Mouse (Mus musculus): ENCODE data around the gene Insl6. TPM values are rescaled to one million over a fixed set of nuclear protein-coding genes. Genes with fewer than 3 reads are reported as not detected.
A peak's percentile ranks its signal among the peaks of the same experiment; 100 is the strongest.

The Insl6 gene
- polyA plus RNA-seq, 1 experiment from 2014 or later: 8.0 TPM

DNA sequence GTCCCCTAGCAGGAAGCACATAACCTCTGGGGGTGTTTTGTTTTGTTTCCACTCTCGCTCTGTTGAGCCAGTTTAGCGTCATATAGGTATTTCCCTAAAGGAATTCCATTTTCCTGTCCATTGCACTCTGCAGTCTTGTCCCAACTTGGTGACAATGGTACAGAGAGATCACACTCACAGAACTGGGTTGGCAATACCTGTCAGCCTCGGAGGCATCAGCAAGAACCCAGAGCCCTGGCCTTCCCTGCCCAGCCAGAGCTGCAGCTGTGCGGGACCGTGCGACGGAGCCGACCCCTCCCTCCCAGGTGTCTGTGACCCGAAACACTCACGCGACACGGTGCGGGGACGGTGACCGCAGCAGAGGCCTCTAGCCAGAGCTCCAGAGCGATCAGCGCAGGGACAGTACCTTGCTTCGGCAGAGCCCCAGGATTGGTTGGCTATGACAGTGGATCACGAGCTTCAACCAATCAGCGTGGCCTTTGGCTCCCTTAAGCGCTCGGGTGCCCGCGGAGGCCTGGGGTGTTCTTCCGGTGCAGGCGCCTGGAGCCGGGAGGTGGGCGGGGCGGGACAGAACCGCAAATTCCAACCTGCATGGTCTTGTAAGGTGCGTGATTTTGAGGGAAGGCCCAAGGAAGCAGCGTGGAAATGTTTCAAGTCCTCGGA, 36.4 kb upstream of the Insl6 start:
- Histone ChIP-seq H3K27ac (ENCODE audit: low read depth, low read length) (no peak overlapping the region), H3K4me3 (ENCODE audit: low read depth, low read length) (peak overlapping the region; percentile 59), H3K4me1 (ENCODE audit: control insufficient read depth, insufficient read depth, low read length) (peaks cover 6% of the 10 kb centered on the region; the same call in 1 of the 2 replicates), H3K27me3 (ENCODE audit: control insufficient read depth, insufficient read depth, low read length) (no peaks in the 10 kb centered on the region; the same call in 1 of the 2 replicates), H3K36me3 (ENCODE audit: control insufficient read depth, insufficient read depth, low read length) (no peaks in the 10 kb centered on the region), H3K9ac (ENCODE audit: low read length) (peak overlapping the region; percentile 77), H3K9me3 (ENCODE audit: control insufficient read depth, low read length) (no peaks in the 10 kb centered on the region), H3K4me2 (peak overlapping the region; percentile 78)
- DNase-seq (ENCODE audit: low spot score, missing footprints) (peak; percentile 96), ATAC-seq (ENCODE audit: low FRiP score) (peak; percentile 100)
- WGBS: 2% methylated on average over 33 of the region's 33 CpGs

DNA sequence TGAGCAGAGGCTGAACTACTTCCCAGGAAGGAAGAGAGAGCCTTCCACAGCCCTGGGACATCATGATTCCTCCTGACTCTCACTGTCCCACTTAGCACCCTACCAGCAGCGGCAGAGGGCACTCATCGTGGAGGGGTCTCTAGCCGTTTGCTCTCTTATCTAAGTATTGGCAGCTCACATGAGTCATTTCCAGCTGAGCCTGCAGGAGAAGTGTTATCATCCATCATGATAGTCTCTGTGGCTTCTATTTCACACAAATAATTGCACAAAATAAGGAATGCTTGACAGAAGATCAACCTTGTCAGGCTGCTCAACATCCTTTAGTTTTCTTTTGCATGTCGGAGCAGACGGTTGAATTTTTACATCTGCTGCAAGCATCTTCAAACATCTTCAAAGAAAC, 35.1 kb upstream of the Insl6 start:
- peak; percentile 51 for DNase-seq (ENCODE audit: low spot score, missing footprints)
- 82% methylated on average over 5 of the region's 5 CpGs for WGBS
- H3K4me1 ChIP-seq (ENCODE audit: control insufficient read depth, insufficient read depth, low read length): peaks cover 6% of the 10 kb centered on the region; the same call in 1 of the 2 replicates
- H3K36me3 ChIP-seq (ENCODE audit: control insufficient read depth, insufficient read depth, low read length): no peaks in the 10 kb centered on the region
- no peaks in the 10 kb centered on the region for H3K9me3 ChIP-seq (ENCODE audit: control insufficient read depth, low read length)
- H3K4me2 ChIP-seq: no peak overlapping the region
- no peak overlapping the region for H3K9ac ChIP-seq (ENCODE audit: low read length)
- no peak overlapping the region for H3K4me3 ChIP-seq (ENCODE audit: low read depth, low read length)
- H3K27ac ChIP-seq (ENCODE audit: low read depth, low read length): no peak overlapping the region
- ATAC-seq (ENCODE audit: low FRiP score): no peak
- H3K27me3 ChIP-seq (ENCODE audit: control insufficient read depth, insufficient read depth, low read length): no peaks in the 10 kb centered on the region; the same call in 1 of the 2 replicates

DNA sequence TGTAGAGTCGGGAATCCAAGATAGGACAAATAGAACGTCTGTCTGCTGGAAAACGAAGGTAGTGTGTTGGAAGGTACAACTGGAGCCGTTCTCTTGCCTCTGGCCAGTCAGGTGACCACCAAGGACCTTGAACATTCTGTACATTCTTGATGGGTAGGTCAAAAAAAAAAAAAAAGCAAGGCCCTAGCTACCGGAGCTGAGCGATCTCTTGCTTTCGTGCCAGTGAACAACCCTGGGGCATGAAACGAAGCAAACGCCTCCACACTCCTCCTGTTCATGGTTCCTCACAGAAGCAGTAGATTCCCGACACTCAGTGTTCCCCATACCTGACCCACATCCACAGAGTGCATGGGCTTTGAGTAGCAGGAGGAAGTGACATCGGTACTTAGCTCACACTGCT, 31.1 kb upstream of the Insl6 start:
- H3K36me3 ChIP-seq (ENCODE audit: control insufficient read depth, insufficient read depth, low read length): no peaks in the 10 kb centered on the region
- no peak overlapping the region for H3K27ac ChIP-seq (ENCODE audit: low read depth, low read length)
- H3K4me1 ChIP-seq (ENCODE audit: control insufficient read depth, insufficient read depth, low read length): peaks cover 3% of the 10 kb centered on the region; the same call in 1 of the 2 replicates
- no peak overlapping the region for H3K9ac ChIP-seq (ENCODE audit: low read length)
- DNase-seq (ENCODE audit: low spot score, missing footprints): no peak
- WGBS: 88% methylated on average over 11 of the region's 11 CpGs
- H3K9me3 ChIP-seq (ENCODE audit: control insufficient read depth, low read length): no peaks in the 10 kb centered on the region
- no peak overlapping the region for H3K4me3 ChIP-seq (ENCODE audit: low read depth, low read length)
- no peak for ATAC-seq (ENCODE audit: low FRiP score)
- no peak overlapping the region for H3K4me2 ChIP-seq
- H3K27me3 ChIP-seq (ENCODE audit: control insufficient read depth, insufficient read depth, low read length): no peaks in the 10 kb centered on the region

DNA sequence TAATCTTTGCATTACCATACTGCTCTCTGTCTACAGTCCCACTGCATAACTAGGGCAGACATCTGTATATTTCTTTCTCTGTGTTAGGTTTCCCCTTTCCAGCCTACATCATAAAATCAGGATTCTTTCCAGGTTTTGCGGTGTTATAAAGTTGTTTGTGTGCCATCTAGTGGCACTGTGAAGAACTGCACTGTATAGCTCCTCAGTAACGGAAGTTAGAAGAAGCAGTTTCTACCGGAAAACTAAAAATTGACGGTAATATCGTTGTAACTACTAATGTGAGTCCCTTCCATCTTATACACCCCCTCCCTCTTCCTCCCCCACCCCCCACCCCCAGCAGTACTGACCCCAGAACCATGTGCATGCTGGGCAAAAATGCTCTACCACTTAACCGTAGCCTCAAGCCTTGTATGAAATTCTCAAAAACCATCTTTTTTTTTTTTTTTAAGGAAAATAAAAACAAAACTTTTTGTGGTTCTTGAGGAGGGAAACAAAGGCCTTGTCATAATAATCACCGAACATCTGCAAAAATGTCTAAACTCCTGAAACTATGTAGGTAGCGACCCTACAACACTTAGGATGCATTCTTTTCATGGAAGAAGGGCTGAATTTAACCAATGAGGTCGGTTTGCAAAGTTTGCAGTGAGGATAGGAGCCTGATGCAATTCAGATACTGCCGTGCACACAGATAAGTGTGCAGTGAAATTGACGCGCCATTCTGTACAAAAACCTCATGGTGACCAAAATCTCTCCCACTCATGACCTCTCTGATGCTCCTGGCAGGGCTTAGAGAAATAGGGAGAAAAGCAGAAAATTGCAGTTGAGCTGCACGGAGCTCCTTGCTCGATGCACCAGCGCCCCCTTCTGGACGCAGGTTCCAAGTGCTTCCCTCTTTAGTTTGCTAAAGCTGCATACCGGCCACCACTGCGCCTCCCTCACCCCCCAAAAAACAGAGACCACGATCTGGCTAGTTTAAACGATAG, 30.0 kb upstream of the Insl6 start:
- no peaks in the 10 kb centered on the region for H3K36me3 ChIP-seq (ENCODE audit: control insufficient read depth, insufficient read depth, low read length)
- H3K4me1 ChIP-seq (ENCODE audit: control insufficient read depth, insufficient read depth, low read length): peaks cover 3% of the 10 kb centered on the region; the same call in 1 of the 2 replicates
- ATAC-seq (ENCODE audit: low FRiP score) (peak; percentile 62; the same call in 1 of the 2 replicates), DNase-seq (ENCODE audit: low spot score, missing footprints) (peak; percentile 98)
- H3K27ac ChIP-seq (ENCODE audit: low read depth, low read length): no peak overlapping the region
- H3K4me3 ChIP-seq (ENCODE audit: low read depth, low read length): peak overlapping the region; percentile 23; the same call in 1 of the 2 replicates
- WGBS: 3% methylated on average over 20 of the region's 20 CpGs
- H3K27me3 ChIP-seq (ENCODE audit: control insufficient read depth, insufficient read depth, low read length): no peaks in the 10 kb centered on the region
- peak overlapping the region; percentile 32; the same call in 1 of the 2 replicates for H3K9ac ChIP-seq (ENCODE audit: low read length)
- H3K4me2 ChIP-seq: peak overlapping the region; percentile 59
- H3K9me3 ChIP-seq (ENCODE audit: control insufficient read depth, low read length): no peaks in the 10 kb centered on the region

DNA sequence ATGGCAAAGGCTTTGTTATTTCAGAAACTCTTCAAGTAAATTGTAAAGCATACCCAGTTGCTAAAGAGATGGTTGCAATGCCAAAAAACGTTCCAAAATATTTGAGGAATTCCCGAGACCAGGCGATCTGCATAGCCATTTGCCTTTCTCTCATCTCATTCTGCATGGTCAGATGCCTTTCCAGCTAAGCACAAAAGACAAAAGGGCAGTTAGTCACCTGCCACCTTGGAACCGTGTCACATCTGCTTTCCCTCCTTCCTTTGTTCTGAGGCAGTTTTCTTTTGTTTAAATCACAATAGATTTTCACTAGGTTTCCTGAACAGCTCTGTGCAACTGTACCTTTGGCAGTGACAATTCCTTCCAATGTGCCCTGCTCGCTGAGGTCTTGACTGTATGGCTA, 25.8 kb upstream of the Insl6 start:
- H3K4me2 ChIP-seq: no peak overlapping the region
- WGBS: 57% methylated on average over 5 of the region's 5 CpGs
- peak; percentile 72 for DNase-seq (ENCODE audit: low spot score, missing footprints)
- H3K27me3 ChIP-seq (ENCODE audit: control insufficient read depth, insufficient read depth, low read length): no peaks in the 10 kb centered on the region
- H3K9me3 ChIP-seq (ENCODE audit: control insufficient read depth, low read length): no peaks in the 10 kb centered on the region
- peaks cover 3% of the 10 kb centered on the region; the same call in 1 of the 2 replicates for H3K4me1 ChIP-seq (ENCODE audit: control insufficient read depth, insufficient read depth, low read length)
- no peak overlapping the region for H3K4me3 ChIP-seq (ENCODE audit: low read depth, low read length)
- H3K9ac ChIP-seq (ENCODE audit: low read length): no peak overlapping the region
- H3K36me3 ChIP-seq (ENCODE audit: control insufficient read depth, insufficient read depth, low read length): no peaks in the 10 kb centered on the region
- ATAC-seq (ENCODE audit: low FRiP score): no peak
- H3K27ac ChIP-seq (ENCODE audit: low read depth, low read length): no peak overlapping the region

DNA sequence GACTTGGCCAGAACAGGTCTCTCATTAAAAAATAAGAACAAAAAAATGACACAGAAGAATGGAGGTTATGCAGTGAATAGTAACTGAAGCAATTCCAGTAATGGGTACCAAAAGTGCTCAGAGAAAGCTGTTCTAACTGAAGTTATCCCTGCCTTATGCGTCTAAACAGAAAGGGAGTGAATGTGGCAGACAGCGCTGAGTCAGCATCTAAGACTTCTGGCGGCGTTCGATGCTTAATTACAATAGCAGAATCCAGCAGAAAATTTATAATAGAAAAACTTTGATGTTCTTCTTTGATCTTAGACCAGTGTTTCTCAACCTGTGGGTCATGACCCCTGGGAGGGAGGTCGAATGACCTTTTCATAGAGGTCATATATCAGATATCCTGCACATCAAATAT, 20.5 kb upstream of the Insl6 start:
- DNase-seq (ENCODE audit: low spot score, missing footprints): no peak
- Histone ChIP-seq H3K36me3 (ENCODE audit: control insufficient read depth, insufficient read depth, low read length) (no peaks in the 10 kb centered on the region), H3K27me3 (ENCODE audit: control insufficient read depth, insufficient read depth, low read length) (no peaks in the 10 kb centered on the region), H3K27ac (ENCODE audit: low read depth, low read length) (no peak overlapping the region), H3K4me3 (ENCODE audit: low read depth, low read length) (no peak overlapping the region), H3K4me1 (ENCODE audit: control insufficient read depth, insufficient read depth, low read length) (no peaks in the 10 kb centered on the region), H3K9ac (ENCODE audit: low read length) (no peak overlapping the region), H3K9me3 (ENCODE audit: control insufficient read depth, low read length) (no peaks in the 10 kb centered on the region), H3K4me2 (no peak overlapping the region)
- WGBS: 89% methylated on average over 6 of the region's 6 CpGs
- ATAC-seq (ENCODE audit: low FRiP score): no peak

DNA sequence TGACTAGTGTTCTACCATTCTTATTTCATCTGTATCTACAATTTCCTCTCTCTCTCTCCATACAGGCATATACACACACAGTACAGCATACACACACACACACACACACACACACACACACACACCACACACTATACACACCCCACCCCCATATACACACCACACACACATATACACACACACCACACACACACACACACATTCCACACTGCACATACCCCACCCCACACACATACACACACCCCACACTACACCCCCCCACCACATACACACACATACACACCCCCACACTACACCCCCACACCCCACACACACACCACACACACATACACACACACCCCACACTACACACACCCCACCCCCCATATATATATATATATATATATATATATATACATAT, 19.7 kb upstream of the Insl6 start:
- H3K4me1 ChIP-seq (ENCODE audit: control insufficient read depth, insufficient read depth, low read length): no peaks in the 10 kb centered on the region
- H3K9me3 ChIP-seq (ENCODE audit: control insufficient read depth, low read length): no peaks in the 10 kb centered on the region
- H3K27ac ChIP-seq (ENCODE audit: low read depth, low read length): no peak overlapping the region
- H3K9ac ChIP-seq (ENCODE audit: low read length): no peak overlapping the region
- H3K4me3 ChIP-seq (ENCODE audit: low read depth, low read length): no peak overlapping the region
- H3K36me3 ChIP-seq (ENCODE audit: control insufficient read depth, insufficient read depth, low read length): no peaks in the 10 kb centered on the region
- DNase-seq (ENCODE audit: low spot score, missing footprints) (no peak), ATAC-seq (ENCODE audit: low FRiP score) (no peak)
- no peaks in the 10 kb centered on the region for H3K27me3 ChIP-seq (ENCODE audit: control insufficient read depth, insufficient read depth, low read length)
- H3K4me2 ChIP-seq: no peak overlapping the region

DNA sequence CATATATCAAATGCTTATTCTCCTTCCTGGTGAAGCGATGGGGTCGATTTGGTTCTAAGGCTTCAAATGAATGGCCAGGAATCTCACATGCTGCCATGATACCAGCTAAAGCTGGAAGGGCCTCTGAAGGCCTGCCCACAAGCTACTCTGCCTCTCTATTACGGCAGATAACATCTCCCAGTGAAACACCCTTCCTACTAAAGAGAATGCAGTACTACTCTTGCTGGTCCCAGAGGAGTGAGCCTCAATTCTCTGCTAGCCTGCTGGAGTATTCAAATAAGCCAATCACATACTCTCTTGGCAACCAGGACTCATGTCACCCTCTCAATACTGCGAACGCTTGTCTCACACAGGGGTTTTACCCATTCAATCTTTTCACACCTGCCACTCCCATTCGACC, 17.1 kb upstream of the Insl6 start:
- H3K4me1 ChIP-seq (ENCODE audit: control insufficient read depth, insufficient read depth, low read length): no peaks in the 10 kb centered on the region
- H3K9me3 ChIP-seq (ENCODE audit: control insufficient read depth, low read length): no peaks in the 10 kb centered on the region
- DNase-seq (ENCODE audit: low spot score, missing footprints) (no peak), ATAC-seq (ENCODE audit: low FRiP score) (no peak)
- H3K4me3 ChIP-seq (ENCODE audit: low read depth, low read length): no peak overlapping the region
- H3K27me3 ChIP-seq (ENCODE audit: control insufficient read depth, insufficient read depth, low read length): no peaks in the 10 kb centered on the region
- no peaks in the 10 kb centered on the region for H3K36me3 ChIP-seq (ENCODE audit: control insufficient read depth, insufficient read depth, low read length)
- no peak overlapping the region for H3K4me2 ChIP-seq
- 88% methylated on average over 6 of the region's 6 CpGs for WGBS
- H3K27ac ChIP-seq (ENCODE audit: low read depth, low read length): no peak overlapping the region
- H3K9ac ChIP-seq (ENCODE audit: low read length): no peak overlapping the region

DNA sequence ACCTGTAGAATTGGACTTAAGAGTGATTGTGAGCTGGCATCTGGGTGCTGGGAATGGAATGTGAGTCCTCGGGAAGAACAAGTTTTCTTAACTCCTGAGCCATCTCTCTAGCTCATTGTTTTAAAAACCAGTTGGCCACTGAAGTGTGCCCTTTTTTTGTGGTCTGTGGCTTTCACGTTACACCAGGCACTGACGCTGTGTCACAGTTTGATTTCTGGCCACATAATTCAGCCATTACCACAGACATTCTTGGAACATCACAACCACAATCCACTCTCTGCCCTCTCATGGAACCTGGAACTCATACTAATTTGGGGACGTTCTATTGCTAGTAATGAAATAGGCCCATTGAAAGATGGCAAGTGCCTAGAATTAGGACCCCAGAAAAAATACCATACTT, 15.9 kb upstream of the Insl6 start:
- Histone ChIP-seq H3K4me3 (ENCODE audit: low read depth, low read length) (no peak overlapping the region), H3K36me3 (ENCODE audit: control insufficient read depth, insufficient read depth, low read length) (no peaks in the 10 kb centered on the region), H3K27ac (ENCODE audit: low read depth, low read length) (no peak overlapping the region), H3K4me2 (no peak overlapping the region), H3K9ac (ENCODE audit: low read length) (no peak overlapping the region), H3K27me3 (ENCODE audit: control insufficient read depth, insufficient read depth, low read length) (no peaks in the 10 kb centered on the region), H3K4me1 (ENCODE audit: control insufficient read depth, insufficient read depth, low read length) (no peaks in the 10 kb centered on the region), H3K9me3 (ENCODE audit: control insufficient read depth, low read length) (no peaks in the 10 kb centered on the region)
- DNase-seq (ENCODE audit: low spot score, missing footprints) (no peak), ATAC-seq (ENCODE audit: low FRiP score) (no peak)
- 86% methylated on average over 4 of the region's 4 CpGs for WGBS
